Mouse (Mus musculus) layer of hippocampus, postnatal 25 days (tissue): Measurements from ENCODE around the gene Hcrtr2. TPM values are rescaled to one million over a fixed set of nuclear protein-coding genes. Genes with fewer than 3 reads are reported as not detected.

ENCODE experiments used
- DNase-seq, 2 experiments: peaks; one replicate each; pipeline ENCODE4 v3.0.0; 2022; ENCODE audit warnings: mixed read lengths in 2 of 2, low spot score in 1 of 2; ENCODE audit errors: extremely low spot score in 1 of 2
- total RNA-seq, 2 experiments: library from RNA; stranded (reverse); gene quantifications; 2 replicates each; pipeline ENCODE4 v1.2.3; 2021

The Hcrtr2 gene
- total RNA-seq, 2 experiments from 2014 or later, result 2.9 to 4.2 TPM

GRCm38 (mm10) chr9:76236626-76237025 lies 87.0 kb downstream of the Hcrtr2 start:
- peak; percentile 33 to 76 for DNase-seq

- DNase-seq, result peak in 1 of 2 experiments; percentile 7
Measured at GRCm38 (mm10) chr9:76235945-76236503, 87.6 kb downstream of the Hcrtr2 start.

GRCm38 (mm10) chr9:76234899-76235298 lies 88.8 kb downstream of the Hcrtr2 start:
- no peak for DNase-seq

- DNase-seq, result no peak
Measured at GRCm38 (mm10) chr9:76230400-76230799, 93.3 kb downstream of the Hcrtr2 start.

- no peak for DNase-seq
Measured at GRCm38 (mm10) chr9:76217178-76217975, 106.3 kb downstream of the Hcrtr2 start.

GRCm38 (mm10) chr9:76214678-76215077 lies 109.0 kb downstream of the Hcrtr2 start:
- DNase-seq, result no peak

- no peak for DNase-seq
Measured at GRCm38 (mm10) chr9:76213557-76213956, 110.1 kb downstream of the Hcrtr2 start, which contains the start of gene Gfral. Gene Gfral (minus strand): TSS chr9:76213657.

- DNase-seq, result no peak
Measured at GRCm38 (mm10) chr9:76196917-76197316, 126.7 kb downstream of the Hcrtr2 start.

- no peak for DNase-seq
Measured at GRCm38 (mm10) chr9:76179221-76179620, 144.4 kb downstream of the Hcrtr2 start.

Other genes with a start within 250 kb of the Hcrtr2 start
- not detected for gene Gfral, start 110.2 kb downstream of the Hcrtr2 start, total RNA-seq
- under 1 TPM; 0.10 to 0.21 TPM for gene Fam83b, start 243.3 kb upstream of the Hcrtr2 start, total RNA-seq